Mouse (Mus musculus): ENCODE results near the gene Olfr812.

- TF ChIP-seq POLR2A (IDR thresholded peaks at IDR 0.05; ENCODE audit: borderline replicate concordance, extremely low read depth, low read depth, low read length) (no peak), CTCF (IDR thresholded peaks at IDR 0.05; ENCODE audit: insufficient read depth, low read length) (no peak)
Measured at GRCm38 (mm10) chr10:129847343-129847742, 1.4 kb upstream of the Olfr812 start.
